Mouse (Mus musculus) 3T3-L1 (cell line): ENCODE measurements around the gene Phrf1.
"Not testable (repeated sequence)": the region's sequence is repeated elsewhere in the genome, so short reads cannot be mapped to it uniquely, and the experiment has no call there.

Source experiments
- DNase-seq: peaks from one replicate; pipeline ENCODE4 v3.0.0-alpha.2; 2015; ENCODE audit warnings: low read depth, low spot score

Phrf1 gene

GRCm38 (mm10) chr7:141250486-141250885 lies 21.9 kb downstream of the Phrf1 start:
- DNase-seq = not testable (repeated sequence)

GRCm38 (mm10) chr7:141256159-141256558 lies 27.6 kb downstream of the Phrf1 start:
- no peak for DNase-seq

GRCm38 (mm10) chr7:141261480-141261879 lies 32.9 kb downstream of the Phrf1 start:
- DNase-seq = no peak

- no peak for DNase-seq
These were observed 35.1 kb downstream of the Phrf1 start for GRCm38 (mm10) chr7:141263640-141264039.

GRCm38 (mm10) chr7:141264041-141264700 lies 35.6 kb downstream of the Phrf1 start:
- no peak for DNase-seq

- DNase-seq = peak; percentile 26
These were observed 36.3 kb downstream of the Phrf1 start for GRCm38 (mm10) chr7:141264761-141265410.

GRCm38 (mm10) chr7:141265411-141265738 lies 36.8 kb downstream of the Phrf1 start:
- DNase-seq = no peak

- DNase-seq = peak; percentile 74
These were observed 37.4 kb downstream of the Phrf1 start, which contains the start of gene Irf7 for GRCm38 (mm10) chr7:141265739-141266561. TSS of gene Irf7 (minus strand) at chr7:141266481.

GRCm38 (mm10) chr7:141268466-141269272 lies 40.1 kb downstream of the Phrf1 start:
- no peak for DNase-seq

GRCm38 (mm10) chr7:141269273-141269545 lies 40.6 kb downstream of the Phrf1 start:
- DNase-seq = no peak

- DNase-seq = no peak
These were observed 42.0 kb downstream of the Phrf1 start for GRCm38 (mm10) chr7:141270631-141271030.

- DNase-seq = no peak
These were observed 46.8 kb downstream of the Phrf1 start for GRCm38 (mm10) chr7:141275356-141275755.

GRCm38 (mm10) chr7:141276546-141276945 lies 48.0 kb downstream of the Phrf1 start, which contains the start of gene Cdhr5:
TSS of gene Cdhr5 (minus strand) at chr7:141276786.
- no peak for DNase-seq

- no peak for DNase-seq
These were observed 49.4 kb downstream of the Phrf1 start for GRCm38 (mm10) chr7:141277701-141278678.

GRCm38 (mm10) chr7:141278766-141279590 lies 50.4 kb downstream of the Phrf1 start, which contains the start of gene Sct:
TSS of gene Sct (minus strand) at chr7:141279133.
- no peak for DNase-seq

- no peak for DNase-seq
These were observed 52.9 kb downstream of the Phrf1 start for GRCm38 (mm10) chr7:141281442-141281841.

GRCm38 (mm10) chr7:141282756-141283155 lies 54.2 kb downstream of the Phrf1 start:
- no peak for DNase-seq

- DNase-seq = no peak
These were observed 59.5 kb downstream of the Phrf1 start for GRCm38 (mm10) chr7:141288042-141288441.

- no peak for DNase-seq
These were observed 63.5 kb downstream of the Phrf1 start, which contains the start of gene Drd4 for GRCm38 (mm10) chr7:141291921-141292582. TSS of gene Drd4 (plus strand) at chr7:141292006.
